Mouse (Mus musculus) hindbrain, postnatal 0 days (tissue): Measurements from ENCODE around the gene Tiam1. TPM values are rescaled to one million over a fixed set of nuclear protein-coding genes. Genes with fewer than 3 reads are reported as not detected.

Source experiments
- ATAC-seq: fragments of 200-750 bp; cut with Nextera tagmentation; 2 replicates; pipeline ENCODE4 v1.8.0; 2017; ENCODE audit warnings: mild to moderate bottlenecking, moderate TSS enrichment, moderate library complexity
- DNase-seq: peaks from one replicate; pipeline ENCODE4 v3.0.0-alpha.2; 2015; ENCODE audit warnings: low spot score
- H3K27ac ChIP-seq: fragments of 300-500 bp; sonication (generic); 2 replicates; pipeline ENCODE4 v1.5.1; 2014; ENCODE audit warnings: mild to moderate bottlenecking
- H3K27me3 ChIP-seq: fragments of 300-500 bp; sonication (generic); 2 replicates; pipeline ENCODE4 v1.6.1; 2014; ENCODE audit warnings: low read length, mixed read lengths; ENCODE audit not compliant: insufficient read depth
- H3K36me3 ChIP-seq: fragments of 300-500 bp; sonication (generic); 2 replicates; pipeline ENCODE4 v1.6.1; 2014; ENCODE audit warnings: low read length, mixed read lengths; ENCODE audit not compliant: insufficient read depth
- H3K4me1 ChIP-seq: fragments of 300-500 bp; sonication (generic); 2 replicates; pipeline ENCODE4 v1.6.1; 2014; ENCODE audit warnings: antibody characterized with exemption, low read length, mixed read lengths; ENCODE audit not compliant: insufficient read depth
- H3K4me2 ChIP-seq: fragments of 300-500 bp; sonication (generic); 2 replicates; pipeline ENCODE4 v1.6.1; 2014; ENCODE audit warnings: low read depth, mild to moderate bottlenecking, low read length, moderate library complexity, mixed read lengths
- H3K4me3 ChIP-seq: fragments of 300-500 bp; sonication (generic); 2 replicates; pipeline ENCODE4 v1.5.1; 2014; ENCODE audit warnings: low read length
- H3K9ac ChIP-seq: fragments of 300-500 bp; sonication (generic); replicated peaks from 2 replicates; pipeline ENCODE4 v1.6.1; 2014; ENCODE audit warnings: mild to moderate bottlenecking, low read length, moderate library complexity, mixed read lengths
- H3K9me3 ChIP-seq: fragments of 300-500 bp; sonication (generic); 2 replicates; pipeline ENCODE4 v1.6.1; 2016; ENCODE audit warnings: low read length, mixed read lengths
- CTCF ChIP-seq: IDR thresholded peaks from 2 replicates; pipeline ENCODE4 v1.5.1; 2016; ENCODE audit warnings: antibody characterized with exemption, control low read depth, low read depth
- WGBS: fragments of 180-500 bp; shearing (Covaris S2); extraction: QIAGEN DNeasy Blood & Tissue Kit; methylation state at CpG from one replicate; pipeline ENCODE4 v1.1.7; 2014; 5-methylcytosine and 5-hydroxymethylcytosine counted together
- polyA plus RNA-seq: library from polyadenylated mRNA; unstranded; fragments of >200 nt; fragmentation: Nextera tagmentation; extraction: Ambion mirVana; gene quantifications from 2 replicates; pipeline ENCODE4 v1.2.1, GENCODE M21; 2015
- total RNA-seq: library from RNA; depleted of rRNA; stranded (reverse); fragments of >200 nt; gene quantifications from 2 replicates; pipeline ENCODE4 v1.2.3, GENCODE M21; 2014

Tiam1 gene
- total and polyA plus RNA-seq, 2 experiments from 2014 or later: 15.1 to 26.2 TPM

GRCm38 (mm10) chr16:89877206-89877605, 266.4 kb downstream of the Tiam1 start:
- Histone ChIP-seq H3K27ac (no peak overlapping the region), H3K36me3 (no peaks in the 10 kb centered on the region), H3K4me1 (no peaks in the 10 kb centered on the region), H3K4me2 (no peak overlapping the region), H3K4me3 (no peak overlapping the region), H3K9ac (no peak overlapping the region), H3K9me3 (no peaks in the 10 kb centered on the region), H3K27me3 (no peaks in the 10 kb centered on the region)
- DNase-seq: no peak
- no peak for TF ChIP-seq CTCF
- WGBS: 97% methylated on average over 10 of the region's 10 CpGs
- ATAC-seq: no peak

DNA sequence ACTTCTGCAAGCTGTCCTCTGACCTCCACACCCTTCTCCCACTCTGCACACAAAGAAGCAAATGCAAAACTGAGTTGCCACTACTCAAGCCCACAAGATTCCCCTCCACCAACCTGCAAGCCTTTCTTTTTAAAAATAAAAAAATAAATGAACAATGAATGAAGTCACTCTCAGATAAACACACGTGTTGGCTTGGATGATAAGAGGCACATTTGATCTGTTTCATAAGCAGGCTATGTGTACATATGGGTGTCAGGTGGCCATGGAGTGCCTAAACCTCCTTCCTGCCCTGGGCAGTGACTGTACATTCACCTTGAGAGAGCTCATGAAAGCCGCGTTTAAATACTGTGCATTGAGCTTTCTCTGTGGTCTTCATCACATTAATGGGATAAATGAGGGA, 267.5 kb downstream of the Tiam1 start:
- Histone ChIP-seq H3K4me2 (no peak overlapping the region), H3K27ac (no peak overlapping the region), H3K9ac (no peak overlapping the region), H3K36me3 (no peaks in the 10 kb centered on the region), H3K9me3 (no peaks in the 10 kb centered on the region), H3K4me1 (no peaks in the 10 kb centered on the region), H3K4me3 (no peak overlapping the region), H3K27me3 (no peaks in the 10 kb centered on the region)
- DNase-seq (no peak), ATAC-seq (no peak)
- TF ChIP-seq CTCF: no peak
- WGBS: 95% methylated on average over 3 of the region's 3 CpGs

DNA sequence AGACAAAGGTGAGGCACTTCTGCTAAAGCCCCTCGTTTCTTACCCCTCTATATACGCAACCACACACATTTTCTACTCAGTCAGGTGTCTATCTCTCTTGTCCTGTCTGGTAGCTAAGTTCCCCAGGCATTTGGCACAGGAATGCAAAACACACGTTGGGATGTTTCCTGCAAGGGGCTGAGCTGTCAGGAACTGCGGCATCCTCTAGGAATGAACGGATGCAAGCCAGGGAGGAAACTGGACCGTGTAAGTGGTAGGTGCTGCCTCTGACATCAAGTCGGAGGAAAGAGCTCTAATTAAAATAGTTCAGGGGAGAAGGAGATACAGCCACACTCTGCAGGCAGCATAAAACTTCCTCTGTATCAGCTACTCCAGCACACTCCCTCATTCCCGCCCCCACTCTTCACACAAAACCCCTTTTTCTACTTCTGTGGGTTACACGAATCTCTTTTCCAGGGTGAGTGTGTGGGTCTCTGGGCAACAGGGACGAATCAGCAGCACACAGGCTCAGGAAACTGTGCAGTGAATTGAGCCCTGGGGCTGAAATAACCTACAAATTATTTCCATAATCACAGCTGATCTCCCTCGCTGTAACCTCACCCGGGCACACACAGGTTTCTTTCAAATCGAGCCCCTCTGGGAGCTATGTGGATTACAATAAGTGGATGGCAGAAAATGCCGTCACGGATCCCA, 269.4 kb downstream of the Tiam1 start:
- WGBS: 40% methylated on average over 15 of the region's 15 CpGs
- Histone ChIP-seq H3K27me3 (no peaks in the 10 kb centered on the region), H3K27ac (no peak overlapping the region), H3K4me3 (no peak overlapping the region), H3K9me3 (no peaks in the 10 kb centered on the region), H3K36me3 (no peaks in the 10 kb centered on the region), H3K9ac (no peak overlapping the region), H3K4me1 (no peaks in the 10 kb centered on the region), H3K4me2 (no peak overlapping the region)
- TF ChIP-seq CTCF: no peak
- no peak for DNase-seq
- ATAC-seq: peak; percentile 6; the same call in 1 of the 2 replicates

DNA sequence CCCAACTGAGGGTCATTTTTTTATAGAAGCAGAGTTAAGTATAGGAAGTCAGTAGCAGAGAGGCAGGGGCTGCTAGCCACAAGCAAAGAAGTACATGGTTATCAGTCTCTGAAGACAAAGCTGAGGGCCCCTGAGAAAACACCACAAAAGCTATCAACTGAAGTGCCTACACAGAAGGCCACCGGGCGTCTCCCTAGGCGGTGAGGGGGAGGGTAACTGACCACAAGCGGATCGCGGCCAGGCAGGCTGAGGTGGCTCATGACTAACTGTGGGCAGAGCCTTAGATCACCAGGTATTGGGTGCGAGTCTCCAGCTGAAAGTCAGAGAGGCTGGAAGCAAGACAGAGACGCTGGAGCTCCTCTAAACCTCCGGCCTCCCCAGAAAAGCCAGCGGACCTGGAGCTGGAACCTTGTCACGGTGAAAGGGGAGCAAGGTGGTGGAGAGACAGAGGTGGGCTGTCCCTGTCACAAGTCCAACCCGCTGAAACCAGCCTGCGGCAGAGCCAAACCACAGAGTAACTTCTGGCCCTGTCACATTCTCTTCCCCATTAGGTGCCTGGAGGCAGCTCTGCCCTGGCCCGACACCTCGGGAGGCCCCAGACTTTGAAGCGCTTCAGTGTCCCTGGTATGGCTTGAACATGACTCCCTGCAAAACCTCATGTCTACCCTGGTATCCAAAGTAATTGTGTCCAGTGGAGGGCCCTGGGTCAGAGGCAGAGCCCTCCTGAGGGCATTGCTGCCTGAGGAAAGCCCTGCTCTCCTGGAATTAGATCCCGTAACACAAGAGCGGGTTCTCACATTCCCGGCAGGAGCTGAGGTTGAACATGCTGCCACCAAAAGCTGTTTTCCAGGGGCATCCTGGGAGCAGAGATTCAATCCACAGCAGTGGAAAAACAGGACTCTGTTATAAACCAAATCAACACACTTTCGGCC, 271.3 kb downstream of the Tiam1 start:
- Histone ChIP-seq H3K4me1 (no peaks in the 10 kb centered on the region), H3K4me3 (no peak overlapping the region), H3K9me3 (no peaks in the 10 kb centered on the region), H3K4me2 (no peak overlapping the region), H3K9ac (no peak overlapping the region), H3K27ac (no peak overlapping the region), H3K27me3 (no peaks in the 10 kb centered on the region), H3K36me3 (no peaks in the 10 kb centered on the region)
- no peak for TF ChIP-seq CTCF
- 85% methylated on average over 20 of the region's 20 CpGs for WGBS
- ATAC-seq: no peak
- no peak for DNase-seq

GRCm38 (mm10) chr16:89871382-89871781, 272.2 kb downstream of the Tiam1 start:
- Histone ChIP-seq H3K27ac (no peak overlapping the region), H3K36me3 (no peaks in the 10 kb centered on the region)
- DNase-seq: no peak

GRCm38 (mm10) chr16:89870059-89870458, 273.5 kb downstream of the Tiam1 start:
- H3K27me3 ChIP-seq: no peaks in the 10 kb centered on the region
- H3K9me3 ChIP-seq: no peaks in the 10 kb centered on the region
- ATAC-seq (no peak), DNase-seq (no peak)
- 0 out of 2 replicates have a peak, but pooled peaks have one; percentile 22 for TF ChIP-seq CTCF
- H3K27ac ChIP-seq: no peak overlapping the region
- no peak overlapping the region for H3K4me3 ChIP-seq
- WGBS: 94% methylated on average over 6 of the region's 6 CpGs
- H3K4me2 ChIP-seq: no peak overlapping the region
- no peaks in the 10 kb centered on the region for H3K4me1 ChIP-seq
- no peak overlapping the region for H3K9ac ChIP-seq
- H3K36me3 ChIP-seq: no peaks in the 10 kb centered on the region

More at GRCm38 (mm10) chr16:89871382-89871781, 272.2 kb downstream of the Tiam1 start:
- Histone ChIP-seq H3K27me3 (no peaks in the 10 kb centered on the region), H3K4me1 (no peaks in the 10 kb centered on the region), H3K9ac (no peak overlapping the region), H3K4me2 (no peak overlapping the region), H3K4me3 (no peak overlapping the region), H3K9me3 (no peaks in the 10 kb centered on the region)
- WGBS: 61% methylated on average over 13 of the region's 13 CpGs
- no peak for ATAC-seq
- TF ChIP-seq CTCF: no peak

GRCm38 (mm10) chr16:89868502-89868901, 275.1 kb downstream of the Tiam1 start:
- H3K27ac ChIP-seq: no peak overlapping the region
- no peaks in the 10 kb centered on the region for H3K4me1 ChIP-seq
- no peak for TF ChIP-seq CTCF
- H3K27me3 ChIP-seq: no peaks in the 10 kb centered on the region
- ATAC-seq: no peak
- WGBS: 92% methylated on average over 3 of the region's 3 CpGs
- no peak overlapping the region for H3K9ac ChIP-seq
- no peaks in the 10 kb centered on the region for H3K36me3 ChIP-seq
- no peak overlapping the region for H3K4me3 ChIP-seq
- H3K4me2 ChIP-seq: no peak overlapping the region
- 0 out of 2 replicates have a peak, but pooled peaks cover 2% of the 10 kb centered on the region for H3K9me3 ChIP-seq
- DNase-seq: no peak
